Mouse (Mus musculus) spleen, adult 18-20 months (tissue): ENCODE results near the gene Tnfrsf22.
"Not testable (repeated sequence)": the region's sequence is repeated elsewhere in the genome, so short reads cannot be mapped to it uniquely, and the experiment has no call there.

Source experiments
- DNase-seq, 2 experiments: peaks; one replicate each; pipeline ENCODE4 v3.0.0; 2022; ENCODE audit warnings: mixed read lengths in 2 of 2

Gene Tnfrsf22

GRCm38 (mm10) chr7:143649034-143649768 lies at the start of gene Tnfrsf22:
Tnfrsf22 (minus strand) TSS chr7:143649661.
- DNase-seq, result peak; percentile 71 to 83

GRCm38 (mm10) chr7:143696140-143696539 lies 46.7 kb upstream of the Tnfrsf22 start:
- peak in 1 of 2 experiments; percentile 40 for DNase-seq

- DNase-seq, result no peak
Observed at GRCm38 (mm10) chr7:143694550-143694949, 45.1 kb upstream of the Tnfrsf22 start.

- DNase-seq, result no peak
Observed at GRCm38 (mm10) chr7:143692746-143693510, 43.5 kb upstream of the Tnfrsf22 start.

GRCm38 (mm10) chr7:143691909-143692308 lies 42.4 kb upstream of the Tnfrsf22 start:
- DNase-seq, result no peak

- DNase-seq, result no peak
Observed at GRCm38 (mm10) chr7:143691181-143691580, 41.7 kb upstream of the Tnfrsf22 start.

- no peak for DNase-seq
Observed at GRCm38 (mm10) chr7:143689946-143690345, 40.5 kb upstream of the Tnfrsf22 start.

- no peak for DNase-seq
Observed at GRCm38 (mm10) chr7:143689481-143689880, 40.0 kb upstream of the Tnfrsf22 start.

GRCm38 (mm10) chr7:143686676-143687075 lies 37.2 kb upstream of the Tnfrsf22 start:
- DNase-seq, result not testable (repeated sequence)

GRCm38 (mm10) chr7:143686191-143686590 lies 36.7 kb upstream of the Tnfrsf22 start:
- not testable (repeated sequence) for DNase-seq

GRCm38 (mm10) chr7:143685359-143686067 lies 36.1 kb upstream of the Tnfrsf22 start, which contains the start of gene Tnfrsf23:
Tnfrsf23 (minus strand) TSS chr7:143685872.
- DNase-seq, result peak; percentile 57 to 69

- not testable (repeated sequence) for DNase-seq
Observed at GRCm38 (mm10) chr7:143684569-143684968, 35.1 kb upstream of the Tnfrsf22 start.

- DNase-seq, result no peak
Observed at GRCm38 (mm10) chr7:143681566-143681965, 32.1 kb upstream of the Tnfrsf22 start.

- DNase-seq, result not testable (repeated sequence)
Observed at GRCm38 (mm10) chr7:143680836-143681235, 31.4 kb upstream of the Tnfrsf22 start.

- DNase-seq, result not testable (repeated sequence)
Observed at GRCm38 (mm10) chr7:143679650-143680049, 30.2 kb upstream of the Tnfrsf22 start.

- no peak for DNase-seq
Observed at GRCm38 (mm10) chr7:143666427-143667311, 17.2 kb upstream of the Tnfrsf22 start.

- DNase-seq, result no peak
Observed at GRCm38 (mm10) chr7:143663470-143663869, 14.0 kb upstream of the Tnfrsf22 start.

GRCm38 (mm10) chr7:143660797-143661196 lies 11.3 kb upstream of the Tnfrsf22 start:
- no peak for DNase-seq

GRCm38 (mm10) chr7:143649769-143650346 lies 397 bp upstream of the Tnfrsf22 start:
- not testable (repeated sequence) for DNase-seq

GRCm38 (mm10) chr7:143643949-143644348 lies 5.5 kb downstream of the Tnfrsf22 start:
- not testable (repeated sequence) for DNase-seq

- no peak for DNase-seq
Observed at GRCm38 (mm10) chr7:143636674-143637073, 12.8 kb downstream of the Tnfrsf22 start.

- no peak for DNase-seq
Observed at GRCm38 (mm10) chr7:143631503-143631902, 18.0 kb downstream of the Tnfrsf22 start.
